Mouse (Mus musculus): Measurements from ENCODE around the gene Wwox. TPM values are rescaled to one million over a fixed set of nuclear protein-coding genes. Genes with fewer than 3 reads are reported as not detected.

Gene Wwox
- polyA plus RNA-seq, 1 experiment: 4.7 TPM

DNA sequence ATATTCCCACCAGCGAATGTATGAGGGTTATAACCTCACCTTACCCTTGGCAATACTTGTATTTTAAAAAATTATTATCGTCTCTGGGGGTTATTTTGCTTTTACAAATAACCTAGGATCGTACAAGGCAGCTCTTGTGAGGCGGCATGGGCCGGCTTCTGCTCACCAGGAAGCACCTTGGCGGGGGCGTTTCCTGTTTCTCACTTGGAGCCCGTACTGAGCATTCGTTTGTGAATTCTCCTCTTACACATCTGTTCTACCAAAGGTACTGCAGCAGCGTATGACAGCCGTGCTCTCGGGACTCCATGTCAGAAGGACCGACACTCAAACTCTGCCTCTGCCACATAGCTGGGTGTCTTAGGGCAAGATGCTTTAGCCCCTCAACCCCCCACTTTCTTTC is 546.5 kb downstream of the Wwox start:
- TF ChIP-seq FLI1 (IDR thresholded peaks at IDR 0.05; ENCODE audit: low read length) (no peak), GATA1 (IDR thresholded peaks at IDR 0.05; ENCODE audit: borderline replicate concordance, low read length) (no peak)
- Histone ChIP-seq H3K4me3 (replicated peaks) (no peak overlapping the region), H3K27me3 (replicated peaks) (no peaks in the 10 kb centered on the region), H3K4me1 (no peaks in the 10 kb centered on the region), H3K9me3 (peaks cover 23% of the 10 kb centered on the region; the same call in 1 of the 2 replicates), H3K36me3 (replicated peaks; ENCODE audit: low read length) (no peaks in the 10 kb centered on the region)

DNA sequence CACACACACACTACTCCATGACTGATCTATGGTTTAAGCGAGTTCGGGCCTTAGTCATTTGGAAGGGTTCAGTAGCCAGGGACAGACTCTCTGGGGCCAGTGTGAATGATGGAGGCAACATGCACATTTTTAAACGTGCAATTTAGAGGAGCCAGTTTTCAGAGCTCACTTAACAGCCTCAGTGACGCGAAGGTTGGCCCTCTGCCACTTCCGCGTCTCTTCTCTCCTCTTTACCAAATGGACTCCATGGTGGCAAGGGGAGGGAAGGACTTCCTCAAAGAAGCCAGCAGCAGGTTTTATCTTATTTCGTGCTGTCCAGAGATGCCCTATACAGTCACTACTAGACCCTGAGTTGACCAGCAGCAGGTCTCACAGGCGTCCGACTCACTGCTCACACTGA is 547.5 kb downstream of the Wwox start:
- Histone ChIP-seq H3K4me3 (replicated peaks) (no peak overlapping the region), H3K27me3 (replicated peaks) (no peaks in the 10 kb centered on the region), H3K9me3 (peaks cover 15% of the 10 kb centered on the region; the same call in 1 of the 2 replicates), H3K36me3 (replicated peaks; ENCODE audit: low read length) (no peaks in the 10 kb centered on the region), H3K4me1 (no peaks in the 10 kb centered on the region)
- TF ChIP-seq GATA1 (IDR thresholded peaks at IDR 0.05; ENCODE audit: borderline replicate concordance, low read length): no peak
- TF ChIP-seq FLI1 (IDR thresholded peaks at IDR 0.05; ENCODE audit: low read length): no peak

DNA sequence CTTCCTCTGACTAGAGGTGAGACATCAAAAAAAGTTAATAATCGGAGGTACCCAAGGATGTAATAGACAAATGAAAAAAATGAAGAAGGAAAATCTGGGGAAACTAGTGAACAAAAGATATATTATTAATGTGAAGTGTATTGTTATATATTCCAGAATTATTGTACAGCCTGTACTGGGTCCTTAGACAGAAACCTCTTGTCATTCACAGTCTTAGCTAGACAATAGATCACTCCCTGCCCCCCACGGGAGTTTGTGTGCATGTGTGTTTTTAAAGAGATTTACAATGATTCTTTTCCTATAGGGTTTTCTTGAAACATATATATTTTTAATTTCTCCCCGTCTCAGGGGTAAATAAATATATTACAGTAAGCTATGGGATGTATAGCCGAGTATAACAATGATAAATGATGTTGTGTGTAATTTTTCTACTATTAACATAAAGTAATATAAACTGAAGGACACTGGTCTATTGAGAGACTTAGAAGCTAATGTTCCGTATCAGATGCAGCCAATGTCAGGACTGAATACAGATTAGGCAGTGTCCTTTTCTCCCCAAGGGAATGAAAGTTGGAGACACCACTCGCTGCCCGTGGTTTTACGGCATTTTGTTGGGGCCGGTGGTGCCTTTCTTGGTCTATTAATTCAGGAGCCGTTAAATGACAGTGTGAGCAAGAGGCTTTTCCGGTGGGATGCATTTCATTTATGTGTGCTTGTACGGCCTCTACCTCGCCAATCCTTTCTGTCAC is 551.6 kb downstream of the Wwox start:
- Histone ChIP-seq H3K4me1 (no peaks in the 10 kb centered on the region), H3K9me3 (peaks cover 23% of the 10 kb centered on the region; the same call in 1 of the 2 replicates), H3K27me3 (replicated peaks) (no peaks in the 10 kb centered on the region), H3K36me3 (replicated peaks; ENCODE audit: low read length) (no peaks in the 10 kb centered on the region), H3K4me3 (replicated peaks) (no peak overlapping the region)
- TF ChIP-seq GATA1 (IDR thresholded peaks at IDR 0.05; ENCODE audit: borderline replicate concordance, low read length) (no peak), FLI1 (IDR thresholded peaks at IDR 0.05; ENCODE audit: low read length) (no peak)

GRCm38 (mm10) chr8:115000736-115001135 is 561.3 kb downstream of the Wwox start:
- no peak for TF ChIP-seq GATA1 (IDR thresholded peaks at IDR 0.05; ENCODE audit: borderline replicate concordance, low read length)
- no peak for TF ChIP-seq FLI1 (IDR thresholded peaks at IDR 0.05; ENCODE audit: low read length)
- H3K4me3 ChIP-seq (replicated peaks): no peak overlapping the region
- H3K9me3 ChIP-seq: peaks cover 43% of the 10 kb centered on the region
- H3K27me3 ChIP-seq (replicated peaks): no peaks in the 10 kb centered on the region
- no peaks in the 10 kb centered on the region for H3K4me1 ChIP-seq
- no peaks in the 10 kb centered on the region for H3K36me3 ChIP-seq (replicated peaks; ENCODE audit: low read length)

GRCm38 (mm10) chr8:115005021-115005420 is 565.6 kb downstream of the Wwox start:
- Histone ChIP-seq H3K9me3 (peaks cover 47% of the 10 kb centered on the region), H3K4me1 (no peaks in the 10 kb centered on the region), H3K27me3 (replicated peaks) (no peaks in the 10 kb centered on the region), H3K36me3 (replicated peaks; ENCODE audit: low read length) (no peaks in the 10 kb centered on the region), H3K4me3 (replicated peaks) (no peak overlapping the region)
- no peak for TF ChIP-seq GATA1 (IDR thresholded peaks at IDR 0.05; ENCODE audit: borderline replicate concordance, low read length)
- no peak for TF ChIP-seq FLI1 (IDR thresholded peaks at IDR 0.05; ENCODE audit: low read length)

- Histone ChIP-seq H3K4me1 (no peaks in the 10 kb centered on the region), H3K36me3 (replicated peaks; ENCODE audit: low read length) (no peaks in the 10 kb centered on the region), H3K27me3 (replicated peaks) (no peaks in the 10 kb centered on the region), H3K4me3 (replicated peaks) (no peak overlapping the region), H3K9me3 (peaks cover 39% of the 10 kb centered on the region)
- TF ChIP-seq FLI1 (IDR thresholded peaks at IDR 0.05; ENCODE audit: low read length): no peak
- TF ChIP-seq GATA1 (IDR thresholded peaks at IDR 0.05; ENCODE audit: borderline replicate concordance, low read length): no peak
These were observed 567.1 kb downstream of the Wwox start for GRCm38 (mm10) chr8:115006561-115006960.

- no peaks in the 10 kb centered on the region for H3K36me3 ChIP-seq (replicated peaks; ENCODE audit: low read length)
- no peak overlapping the region for H3K4me3 ChIP-seq (replicated peaks)
- H3K4me1 ChIP-seq: no peaks in the 10 kb centered on the region
- H3K9me3 ChIP-seq: peaks cover 41% of the 10 kb centered on the region
- no peaks in the 10 kb centered on the region for H3K27me3 ChIP-seq (replicated peaks)
- TF ChIP-seq FLI1 (IDR thresholded peaks at IDR 0.05; ENCODE audit: low read length) (no peak), GATA1 (IDR thresholded peaks at IDR 0.05; ENCODE audit: borderline replicate concordance, low read length) (no peak)
These were observed 567.8 kb downstream of the Wwox start for GRCm38 (mm10) chr8:115007280-115007679.

GRCm38 (mm10) chr8:115008624-115009620 is 569.5 kb downstream of the Wwox start:
- Histone ChIP-seq H3K36me3 (replicated peaks; ENCODE audit: low read length) (no peaks in the 10 kb centered on the region), H3K27me3 (replicated peaks) (no peaks in the 10 kb centered on the region), H3K9me3 (peaks cover 54% of the 10 kb centered on the region), H3K4me1 (no peaks in the 10 kb centered on the region), H3K4me3 (replicated peaks) (no peak overlapping the region)
- TF ChIP-seq FLI1 (IDR thresholded peaks at IDR 0.05; ENCODE audit: low read length): no peak
- no peak for TF ChIP-seq GATA1 (IDR thresholded peaks at IDR 0.05; ENCODE audit: borderline replicate concordance, low read length)

DNA sequence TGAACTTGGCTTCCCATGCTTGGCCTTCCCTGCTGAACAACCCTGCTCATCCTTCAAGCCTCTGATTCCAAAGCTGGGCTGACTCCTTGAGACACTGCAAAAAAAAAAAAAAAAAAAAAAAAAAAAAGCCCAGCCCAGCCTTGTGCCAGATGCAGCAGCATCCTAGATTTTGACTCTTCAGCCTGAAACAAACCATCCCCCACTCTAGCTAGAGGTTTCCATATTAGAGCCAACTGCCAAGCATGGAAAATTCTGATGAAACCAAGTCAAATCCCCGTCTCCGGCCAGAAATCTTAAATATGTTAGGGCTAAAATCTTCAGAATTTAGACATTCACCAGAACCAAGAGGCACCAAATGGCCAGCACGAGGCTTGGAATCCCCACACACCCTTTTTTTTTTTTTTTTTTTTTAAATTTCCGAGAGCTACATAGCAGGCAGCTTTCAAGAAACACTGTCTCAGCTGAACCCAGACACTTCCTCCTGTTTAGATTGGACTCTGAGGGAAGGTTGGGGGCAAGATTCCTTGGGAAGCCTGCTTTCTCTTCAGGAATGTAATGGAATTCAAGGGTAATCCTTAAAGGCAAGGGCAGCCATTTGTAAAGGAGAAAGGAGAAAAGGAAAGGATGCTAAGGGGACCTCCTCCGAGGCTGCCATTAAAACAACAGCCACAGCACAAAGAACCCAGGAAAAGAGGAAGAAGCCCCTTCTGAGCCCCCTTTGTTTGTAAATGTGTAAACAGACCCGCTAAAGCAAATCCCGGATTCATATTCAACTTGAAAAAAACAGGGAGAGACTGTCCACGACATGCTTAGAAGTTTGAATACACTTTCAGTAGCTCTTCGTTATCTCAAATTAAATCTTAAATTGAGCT is 570.7 kb downstream of the Wwox start:
- Histone ChIP-seq H3K4me3 (replicated peaks) (no peak overlapping the region), H3K27me3 (replicated peaks) (no peaks in the 10 kb centered on the region), H3K36me3 (replicated peaks; ENCODE audit: low read length) (no peaks in the 10 kb centered on the region), H3K9me3 (peaks cover 47% of the 10 kb centered on the region), H3K4me1 (no peaks in the 10 kb centered on the region)
- TF ChIP-seq GATA1 (IDR thresholded peaks at IDR 0.05; ENCODE audit: borderline replicate concordance, low read length) (no peak), FLI1 (IDR thresholded peaks at IDR 0.05; ENCODE audit: low read length) (no peak)

All from megakaryocyte, embryonic 14.5 days (primary cell).